Mouse (Mus musculus): ENCODE measurements around the gene Kcns1.

GRCm38 (mm10) chr2:164168571-164168946, 2.4 kb downstream of the Kcns1 start:
- TF ChIP-seq CTCF (conservative IDR thresholded peaks at IDR 0.05; ENCODE audit: low read length) (no peak), POU5F1 (IDR thresholded peaks at IDR 0.05; ENCODE audit: borderline replicate concordance, low read length) (no peak), NANOG (IDR thresholded peaks at IDR 0.05; ENCODE audit: borderline replicate concordance, low read length) (no peak)
